ENCODE assay signal across 8 mouse cellular contexts in genomic region chr5:43868711-43869600, GRCm38 (mm10). TPM values are rescaled to one million over a fixed set of nuclear protein-coding genes. Genes with fewer than 3 reads are reported as not detected.
A peak's percentile ranks its signal among the peaks of the same experiment; 100 is the strongest.
DNase-seq lines count a peak whose midpoint lies in the region; ATAC-seq lines count a peak whose summit lies in the region.

No protein-coding gene starts in this region.

- H3K4me2 ChIP-seq in heart, embryonic 11.5 days: peak overlapping the region; percentile 90
- H3K4me2 ChIP-seq in neural tube, embryonic 12.5 days (replicated peaks): peak overlapping the region; percentile 64

- H3K9me3 ChIP-seq in embryonic facial prominence, embryonic 10.5 days: no peaks in the 10 kb centered on the region
- H3K9me3 ChIP-seq in heart, embryonic 11.5 days (replicated peaks; ENCODE audit: control insufficient read depth, low read length): no peaks in the 10 kb centered on the region
- no peaks in the 10 kb centered on the region for H3K9me3 ChIP-seq in neural tube, embryonic 12.5 days

- peak overlapping the region; percentile 59 for H3K4me3 ChIP-seq in embryonic facial prominence, embryonic 10.5 days
- peak overlapping the region; percentile 58 for H3K4me3 ChIP-seq in heart, embryonic 11.5 days (ENCODE audit: low read depth, low read length)
- H3K4me3 ChIP-seq in neural tube, embryonic 12.5 days: peak overlapping the region; percentile 26

- H3K27me3 ChIP-seq in embryonic facial prominence, embryonic 10.5 days (replicated peaks; ENCODE audit: low read depth, poor library complexity, severe bottlenecking): peaks cover 11% of the 10 kb centered on the region
- H3K27me3 ChIP-seq in heart, embryonic 11.5 days (ENCODE audit: control insufficient read depth, insufficient read depth, low read length): no peaks in the 10 kb centered on the region; the same call in 1 of the 2 replicates
- H3K27me3 ChIP-seq in neural tube, embryonic 12.5 days (replicated peaks): no peaks in the 10 kb centered on the region

- H3K36me3 ChIP-seq in embryonic facial prominence, embryonic 10.5 days (replicated peaks): no peaks in the 10 kb centered on the region
- no peaks in the 10 kb centered on the region for H3K36me3 ChIP-seq in heart, embryonic 11.5 days (ENCODE audit: control insufficient read depth, insufficient read depth, low read length)
- no peaks in the 10 kb centered on the region for H3K36me3 ChIP-seq in neural tube, embryonic 12.5 days

- peak overlapping the region; percentile 75 for H3K9ac ChIP-seq in heart, embryonic 11.5 days (ENCODE audit: low read depth, low read length)
- peak overlapping the region; percentile 30; the same call in 1 of the 2 replicates for H3K9ac ChIP-seq in neural tube, embryonic 12.5 days

- H3K27ac ChIP-seq in embryonic facial prominence, embryonic 10.5 days (replicated peaks): peak overlapping the region; percentile 79
- H3K27ac ChIP-seq in heart, embryonic 11.5 days (ENCODE audit: low read depth, low read length): peak overlapping the region; percentile 78
- H3K27ac ChIP-seq in neural tube, embryonic 12.5 days: no peak overlapping the region

- WGBS in embryonic facial prominence, embryonic 10.5 days: 2% methylated on average over 28 of the region's 28 CpGs
- under 1% methylated on average over 28 of the region's 28 CpGs for WGBS in heart, embryonic 11.5 days (ENCODE audit: insufficient replicate concordance)
- 4% methylated on average over 28 of the region's 28 CpGs for WGBS in neural tube, embryonic 12.5 days

- peak; percentile 62 for ATAC-seq in heart, embryonic 11.5 days (replicated peaks; ENCODE audit: insufficient number of reproducible peaks, low FRiP score, low TSS enrichment)
- ATAC-seq in neural tube, embryonic 12.5 days (ENCODE audit: low FRiP score, low read depth): peak; percentile 56

- H3K4me1 ChIP-seq in embryonic facial prominence, embryonic 10.5 days: peaks cover 14% of the 10 kb centered on the region
- H3K4me1 ChIP-seq in heart, embryonic 11.5 days (ENCODE audit: control insufficient read depth, insufficient read depth, low read length): peaks cover 2% of the 10 kb centered on the region; the same call in 1 of the 2 replicates
- peaks cover 8% of the 10 kb centered on the region for H3K4me1 ChIP-seq in neural tube, embryonic 12.5 days

- peak; percentile 11 for DNase-seq in CD4-positive helper T cell, adult 2 months (ENCODE audit: low read depth, low spot score)
- DNase-seq in adrenal gland, adult 18-20 months (ENCODE audit: low spot score in 2 of 2): peak; percentile 15 to 34
- peak; percentile 63 for DNase-seq in embryonic facial prominence, embryonic 10.5 days (ENCODE audit: low spot score)
- DNase-seq in kidney, adult 8-10 months: peak; percentile 20 to 22
- peak; percentile 27 to 33 for DNase-seq in lung, adult 18-20 months
- peak; percentile 13 for DNase-seq in thymus, postnatal 14 days

RNA-seq across cellular contexts. Expression of gene Cd38, which starts 0.6 kb away (rescaled TPM):
- total RNA-seq in adrenal gland, adult 18-20 months (2021): 1 to 10 TPM; 6.7 to 7.5 TPM
- 7.0 and 7.7 TPM in 2 replicates for polyA plus RNA-seq in embryonic facial prominence, embryonic 10.5 days (2016; fragmentation: Nextera tagmentation; extraction: Ambion mirVana)
- 20.2 and 20.3 TPM in 2 replicates for polyA plus RNA-seq in heart, embryonic 11.5 days (2014; fragmentation: Nextera tagmentation; extraction: Ambion mirVana)
- polyA plus RNA-seq in neural tube, embryonic 12.5 days (2016; fragmentation: Nextera tagmentation; extraction: Ambion mirVana): 5.6 and 7.0 TPM in 2 replicates

RNA-seq across cellular contexts. Expression of gene Gm7879, which starts 44.0 kb away (rescaled TPM):
- total RNA-seq in adrenal gland, adult 18-20 months (2021): 10 to 100 TPM; 13.8 to 16.5 TPM
- polyA plus RNA-seq in embryonic facial prominence, embryonic 10.5 days (2016; fragmentation: Nextera tagmentation; extraction: Ambion mirVana): 1.1 TPM in 1 of 2 replicates, not detected in the other
- not detected in 2 replicates for polyA plus RNA-seq in heart, embryonic 11.5 days (2014; fragmentation: Nextera tagmentation; extraction: Ambion mirVana)
- 0.55 TPM in 1 of 2 replicates, not detected in the other for polyA plus RNA-seq in neural tube, embryonic 12.5 days (2016; fragmentation: Nextera tagmentation; extraction: Ambion mirVana)

RNA-seq across cellular contexts. Expression of gene Fbxl5, which starts 47.5 kb away (rescaled TPM):
- 10 to 100 TPM; 65.1 to 69.5 TPM for total RNA-seq in adrenal gland, adult 18-20 months (2021)
- 52.3 and 52.7 TPM in 2 replicates for polyA plus RNA-seq in embryonic facial prominence, embryonic 10.5 days (2016; fragmentation: Nextera tagmentation; extraction: Ambion mirVana)
- 41.8 and 49.0 TPM in 2 replicates for polyA plus RNA-seq in heart, embryonic 11.5 days (2014; fragmentation: Nextera tagmentation; extraction: Ambion mirVana)
- polyA plus RNA-seq in neural tube, embryonic 12.5 days (2016; fragmentation: Nextera tagmentation; extraction: Ambion mirVana): 59.4 and 60.1 TPM in 2 replicates

RNA-seq across cellular contexts. Expression of gene Bst1, which starts 50.3 kb away (rescaled TPM):
- total RNA-seq in adrenal gland, adult 18-20 months (2021): 1 to 10 TPM; 1.3 to 1.9 TPM
- polyA plus RNA-seq in embryonic facial prominence, embryonic 10.5 days (2016; fragmentation: Nextera tagmentation; extraction: Ambion mirVana): 0.17 TPM in 1 of 2 replicates, not detected in the other
- polyA plus RNA-seq in heart, embryonic 11.5 days (2014; fragmentation: Nextera tagmentation; extraction: Ambion mirVana): 0.23 TPM in 1 of 2 replicates, not detected in the other
- polyA plus RNA-seq in neural tube, embryonic 12.5 days (2016; fragmentation: Nextera tagmentation; extraction: Ambion mirVana): not detected in 2 replicates

Comparison
In these comparisons a context has a peak if more than half of its experiments do, and no peak if none do; other contexts are left out.
1. DNase-seq: peak in every context shown above with its lines; median percentile 63 in embryonic facial prominence, embryonic 10.5 days; 30 in lung, adult 18-20 months; 24 in adrenal gland, adult 18-20 months; 21 in kidney, adult 8-10 months; 13 in thymus, postnatal 14 days; 11 in CD4-positive helper T cell, adult 2 months.